Mouse (Mus musculus) embryonic facial prominence, embryonic 11.5 days (tissue): ENCODE measurements at regions not wholly inside any gene's neighbourhood (a gene's known extent, or its start where the extent isn't known, plus 50 kb on each side); places are given as distances from the start of the nearest gene placed in this dataset.

ENCODE experiments used
- ATAC-seq: fragments of 200-750 bp; cut with Nextera tagmentation; replicated peaks from 2 replicates; pipeline ENCODE4 v1.8.0; 2017; ENCODE audit warnings: low read depth; ENCODE audit not compliant: insufficient number of reproducible peaks, low FRiP score, low TSS enrichment
- DNase-seq: peaks from one replicate; pipeline ENCODE4 v3.0.0-alpha.2; 2015; ENCODE audit warnings: low spot score
- H3K27ac ChIP-seq: fragments of 300-500 bp; sonication (generic); replicated peaks from 2 replicates; pipeline ENCODE4 v1.5.1; 2014; ENCODE audit warnings: mild to moderate bottlenecking, low read depth, low read length, control low read depth
- H3K27me3 ChIP-seq: fragments of 300-500 bp; sonication (generic); 2 replicates; pipeline ENCODE4 v1.6.1; 2014; ENCODE audit warnings: mild to moderate bottlenecking, low read length, moderate library complexity, mixed read lengths; ENCODE audit not compliant: control insufficient read depth, insufficient read depth
- H3K36me3 ChIP-seq: fragments of 300-500 bp; sonication (generic); replicated peaks from 2 replicates; pipeline ENCODE4 v1.6.1; 2014; ENCODE audit warnings: low read depth, mild to moderate bottlenecking, low read length, moderate library complexity, mixed read lengths; ENCODE audit not compliant: control insufficient read depth, insufficient read depth
- H3K4me1 ChIP-seq: fragments of 300-500 bp; sonication (generic); 2 replicates; pipeline ENCODE4 v1.6.1; 2014; ENCODE audit warnings: low read length, mixed read lengths; ENCODE audit not compliant: control insufficient read depth, insufficient read depth
- H3K4me2 ChIP-seq: fragments of 300-500 bp; sonication (generic); 2 replicates; pipeline ENCODE4 v1.6.1; 2014; ENCODE audit warnings: low read depth, mild to moderate bottlenecking, control low read depth, low read length, moderate library complexity
- H3K4me3 ChIP-seq: fragments of 300-500 bp; sonication (generic); 2 replicates; pipeline ENCODE4 v1.5.1; 2014; ENCODE audit warnings: low read depth, low read length, control low read depth
- H3K9ac ChIP-seq: fragments of 300-500 bp; sonication (generic); replicated peaks from 2 replicates; pipeline ENCODE4 v1.6.1; 2014; ENCODE audit warnings: mild to moderate bottlenecking, control low read depth, low read length
- H3K9me3 ChIP-seq: fragments of 300-500 bp; sonication (generic); replicated peaks from 2 replicates; pipeline ENCODE4 v1.6.1; 2016; ENCODE audit warnings: mild to moderate bottlenecking, low read length, inconsistent platforms, mixed read lengths; ENCODE audit not compliant: control insufficient read depth
- WGBS: fragments of 180-500 bp; shearing (Covaris S2); extraction: QIAGEN DNeasy Blood & Tissue Kit; methylation state at CpG from one replicate; pipeline ENCODE4 v1.1.7; 2014; 5-methylcytosine and 5-hydroxymethylcytosine counted together

- 89% methylated on average over 5 of the region's 5 CpGs for WGBS
- Histone ChIP-seq H3K4me2 (no peak overlapping the region), H3K9ac (no peak overlapping the region), H3K27ac (no peak overlapping the region), H3K4me1 (no peaks in the 10 kb centered on the region), H3K9me3 (no peaks in the 10 kb centered on the region), H3K4me3 (no peak overlapping the region), H3K27me3 (no peaks in the 10 kb centered on the region), H3K36me3 (no peaks in the 10 kb centered on the region)
- no peak for ATAC-seq
- no peak for DNase-seq
Measured at GRCm38 (mm10) chr10:125467503-125467902, 78.2 kb upstream of the Slc16a7 start.

DNA sequence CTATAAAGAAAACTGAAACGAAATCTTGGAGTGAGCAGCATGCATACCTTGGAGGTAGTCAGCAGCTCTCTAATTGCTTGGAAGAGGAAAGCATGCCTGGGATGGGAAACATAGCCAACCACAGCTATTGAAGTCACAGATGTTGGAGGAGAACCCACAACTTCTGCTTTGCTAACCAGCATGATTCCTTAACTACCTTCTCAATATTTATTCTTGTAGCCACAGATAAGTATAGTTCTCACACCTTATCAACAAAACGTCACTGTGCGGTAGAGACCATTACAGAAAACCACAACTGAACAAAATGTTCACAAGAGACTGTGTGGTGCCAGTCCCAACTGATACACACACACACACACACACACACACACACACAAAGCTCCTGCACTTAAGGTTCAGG, 99.1 kb upstream of the Slc16a7 start:
- Histone ChIP-seq H3K4me2 (no peak overlapping the region), H3K4me3 (no peak overlapping the region), H3K36me3 (no peaks in the 10 kb centered on the region), H3K9ac (no peak overlapping the region), H3K4me1 (no peaks in the 10 kb centered on the region), H3K9me3 (no peaks in the 10 kb centered on the region), H3K27me3 (no peaks in the 10 kb centered on the region), H3K27ac (no peak overlapping the region)
- DNase-seq (no peak), ATAC-seq (no peak)
- WGBS: 87% methylated on average over 3 of the region's 3 CpGs

GRCm38 (mm10) chr10:125490395-125490794, 101.1 kb upstream of the Slc16a7 start:
- Histone ChIP-seq H3K36me3 (no peaks in the 10 kb centered on the region), H3K4me2 (no peak overlapping the region), H3K9ac (no peak overlapping the region), H3K4me3 (no peak overlapping the region), H3K27me3 (no peaks in the 10 kb centered on the region), H3K4me1 (no peaks in the 10 kb centered on the region), H3K27ac (no peak overlapping the region), H3K9me3 (no peaks in the 10 kb centered on the region)
- WGBS: 64% methylated on average over 4 of the region's 4 CpGs
- ATAC-seq (no peak), DNase-seq (no peak)

GRCm38 (mm10) chr10:125494489-125494888, 105.2 kb upstream of the Slc16a7 start:
- Histone ChIP-seq H3K4me1 (no peaks in the 10 kb centered on the region), H3K36me3 (no peaks in the 10 kb centered on the region), H3K9ac (no peak overlapping the region), H3K9me3 (no peaks in the 10 kb centered on the region), H3K27me3 (no peaks in the 10 kb centered on the region), H3K4me2 (no peak overlapping the region), H3K4me3 (no peak overlapping the region), H3K27ac (no peak overlapping the region)
- ATAC-seq: no peak
- WGBS: 79% methylated on average over 4 of the region's 4 CpGs
- DNase-seq: no peak

- H3K27ac ChIP-seq: no peak overlapping the region
- H3K4me2 ChIP-seq: no peak overlapping the region
- no peak overlapping the region for H3K9ac ChIP-seq
- H3K27me3 ChIP-seq: no peaks in the 10 kb centered on the region
- no peaks in the 10 kb centered on the region for H3K9me3 ChIP-seq
- H3K4me3 ChIP-seq: no peak overlapping the region
- H3K4me1 ChIP-seq: no peaks in the 10 kb centered on the region
- DNase-seq: peak; percentile 18
- ATAC-seq: no peak
- H3K36me3 ChIP-seq: no peaks in the 10 kb centered on the region
- 51% methylated on average over 1 of the region's 1 CpGs for WGBS
Measured at GRCm38 (mm10) chr10:125498347-125498746, 109.1 kb upstream of the Slc16a7 start.

DNA sequence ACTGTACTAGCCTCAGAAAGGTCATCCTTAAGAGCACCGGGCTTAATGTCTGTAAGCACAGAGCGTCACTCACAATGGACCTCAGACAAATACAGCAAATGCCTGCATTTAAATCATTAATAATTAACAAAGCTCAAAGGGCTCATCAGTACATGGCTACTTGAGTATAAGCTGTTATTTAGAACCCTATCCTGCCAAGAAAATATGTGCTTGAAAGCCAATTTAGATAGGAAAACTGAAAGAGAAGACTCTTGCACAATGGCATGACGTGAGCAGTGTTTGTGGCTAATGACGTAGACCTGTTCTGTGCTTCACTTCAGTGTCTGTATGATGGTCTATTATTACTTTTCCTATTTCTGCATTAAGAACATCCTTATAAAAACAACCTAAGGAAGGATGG, 111.1 kb upstream of the Slc16a7 start:
- DNase-seq (no peak), ATAC-seq (no peak)
- no peaks in the 10 kb centered on the region for H3K4me1 ChIP-seq
- H3K9ac ChIP-seq: no peak overlapping the region
- H3K9me3 ChIP-seq: no peaks in the 10 kb centered on the region
- H3K4me2 ChIP-seq: no peak overlapping the region
- H3K27me3 ChIP-seq: no peaks in the 10 kb centered on the region
- WGBS: 82% methylated on average over 4 of the region's 4 CpGs
- no peak overlapping the region for H3K27ac ChIP-seq
- H3K4me3 ChIP-seq: no peak overlapping the region
- no peaks in the 10 kb centered on the region for H3K36me3 ChIP-seq

DNA sequence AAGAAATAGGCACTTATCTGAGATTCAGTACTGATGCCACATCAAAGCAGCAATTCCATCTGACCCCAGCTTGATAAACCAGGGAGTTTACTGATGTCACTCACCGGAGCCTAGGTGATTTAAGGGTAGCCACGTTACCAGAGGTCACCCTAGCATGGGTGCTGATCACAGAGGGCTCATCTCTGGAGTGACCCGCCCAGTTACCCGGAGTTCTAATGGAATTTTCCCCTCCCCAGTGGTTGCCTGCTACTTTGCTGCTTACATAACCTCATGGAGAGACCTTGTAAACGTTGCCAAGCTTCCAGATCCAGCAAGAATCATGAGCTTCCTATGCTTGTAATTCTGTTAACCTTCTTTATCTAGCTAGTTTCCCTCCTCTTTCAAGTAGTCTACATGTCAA, 125.8 kb upstream of the Slc16a7 start:
- WGBS: 74% methylated on average over 5 of the region's 5 CpGs
- ATAC-seq: no peak

DNA sequence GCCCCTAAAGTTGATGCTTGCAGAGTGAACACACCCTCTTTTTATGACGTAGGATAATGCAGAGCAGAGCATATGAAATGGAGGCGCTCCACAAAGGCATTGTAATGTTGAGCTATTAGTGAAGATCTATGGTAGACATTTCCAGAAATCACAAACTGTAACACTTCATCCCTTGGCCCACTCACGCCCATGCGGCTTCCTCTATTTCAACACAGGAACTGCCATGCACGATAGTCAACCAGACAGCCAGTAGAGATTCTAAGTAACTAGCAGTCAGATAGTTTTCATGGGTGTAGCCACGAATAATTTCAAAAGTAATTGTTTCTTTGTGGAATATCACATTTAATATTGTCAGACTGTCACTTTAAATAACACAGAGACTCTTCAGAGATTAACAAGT, 141.6 kb upstream of the Slc16a7 start:
- Histone ChIP-seq H3K4me2 (no peak overlapping the region), H3K27me3 (no peaks in the 10 kb centered on the region), H3K36me3 (no peaks in the 10 kb centered on the region), H3K4me3 (no peak overlapping the region), H3K4me1 (no peaks in the 10 kb centered on the region), H3K9me3 (no peaks in the 10 kb centered on the region), H3K9ac (no peak overlapping the region), H3K27ac (no peak overlapping the region)
- ATAC-seq (no peak), DNase-seq (no peak)
- WGBS: 90% methylated on average over 6 of the region's 6 CpGs

More for the DNA sequence above, 125.8 kb upstream of the Slc16a7 start:
- H3K4me1 ChIP-seq: no peaks in the 10 kb centered on the region
- H3K9ac ChIP-seq: no peak overlapping the region
- no peaks in the 10 kb centered on the region for H3K36me3 ChIP-seq
- no peak for DNase-seq
- no peaks in the 10 kb centered on the region for H3K9me3 ChIP-seq
- no peak overlapping the region for H3K4me3 ChIP-seq
- H3K27ac ChIP-seq: no peak overlapping the region
- H3K27me3 ChIP-seq: no peaks in the 10 kb centered on the region
- H3K4me2 ChIP-seq: no peak overlapping the region
